Mouse (Mus musculus) erythroblast, embryonic 14.5 days (primary cell): Measurements from ENCODE around the gene Pacsin3. TPM values are rescaled to one million over a fixed set of nuclear protein-coding genes. Genes with fewer than 3 reads are reported as not detected.
A peak's percentile ranks its signal among the peaks of the same experiment; 100 is the strongest.

Experiments used
- H3K27me3 ChIP-seq: 2 replicates; pipeline ENCODE4 v1.6.1; 2012; ENCODE audit warnings: inconsistent platforms; ENCODE audit not compliant: control insufficient read depth
- H3K36me3 ChIP-seq: 2 replicates; pipeline ENCODE4 v1.6.1; 2012; ENCODE audit warnings: mild to moderate bottlenecking, inconsistent platforms; ENCODE audit not compliant: control insufficient read depth
- H3K4me1 ChIP-seq: 2 replicates; pipeline ENCODE4 v1.6.1; 2012; ENCODE audit warnings: inconsistent platforms; ENCODE audit not compliant: control insufficient read depth
- H3K4me3 ChIP-seq: replicated peaks from 2 replicates; pipeline ENCODE3; 2012; ENCODE audit warnings: moderate library complexity, mild to moderate bottlenecking, inconsistent platforms
- H3K9me3 ChIP-seq: 2 replicates; pipeline ENCODE4 v1.6.1; 2012; ENCODE audit warnings: low read length, inconsistent platforms, mixed read lengths; ENCODE audit not compliant: control insufficient read depth
- GATA1 ChIP-seq: IDR thresholded peaks from 2 replicates; pipeline ENCODE4 v1.6.1; 2012; ENCODE audit warnings: low read length, inconsistent platforms, mixed read lengths
- TAL1 ChIP-seq: IDR thresholded peaks from 3 replicates; pipeline ENCODE4 v1.6.1; 2012; ENCODE audit warnings: low read length, inconsistent platforms, mixed read lengths
- polyA plus RNA-seq: library from polyadenylated mRNA; stranded (reverse); fragments of >175 nt; gene quantifications from 2 replicates; pipeline ENCODE4 v1.2.3, GENCODE M21; 2012

Gene Pacsin3
- polyA plus RNA-seq, 1 experiment, result not detected

GRCm38 (mm10) chr2:91257126-91257980, 1.6 kb downstream of the Pacsin3 start:
- peaks cover 86% of the 10 kb centered on the region for H3K27me3 ChIP-seq
- H3K36me3 ChIP-seq, result no peaks in the 10 kb centered on the region; the same call in 1 of the 2 replicates
- peak overlapping the region; percentile 53 for H3K4me3 ChIP-seq
- H3K9me3 ChIP-seq, result peaks cover 2% of the 10 kb centered on the region; the same call in 1 of the 2 replicates
- peaks cover 14% of the 10 kb centered on the region for H3K4me1 ChIP-seq
- TF ChIP-seq GATA1 (no peak), TAL1 (no peak)

- Histone ChIP-seq H3K4me1 (peaks cover 14% of the 10 kb centered on the region), H3K9me3 (peaks cover 2% of the 10 kb centered on the region; the same call in 1 of the 2 replicates), H3K36me3 (peaks cover 6% of the 10 kb centered on the region; the same call in 1 of the 2 replicates), H3K27me3 (peaks cover 81% of the 10 kb centered on the region), H3K4me3 (peak overlapping the region; percentile 53)
- no peak for TF ChIP-seq TAL1
- no peak for TF ChIP-seq GATA1
These were observed 2.3 kb downstream of the Pacsin3 start for GRCm38 (mm10) chr2:91258054-91258453.

- TF ChIP-seq GATA1 (no peak), TAL1 (no peak)
- Histone ChIP-seq H3K27me3 (peaks cover 73% of the 10 kb centered on the region), H3K9me3 (peaks cover 2% of the 10 kb centered on the region; the same call in 1 of the 2 replicates), H3K4me3 (no peak overlapping the region), H3K36me3 (peaks cover 9% of the 10 kb centered on the region; the same call in 1 of the 2 replicates), H3K4me1 (peaks cover 18% of the 10 kb centered on the region)
These were observed 3.1 kb downstream of the Pacsin3 start for GRCm38 (mm10) chr2:91258830-91259229.

- Histone ChIP-seq H3K4me1 (peaks cover 25% of the 10 kb centered on the region), H3K27me3 (peaks cover 67% of the 10 kb centered on the region), H3K36me3 (peaks cover 9% of the 10 kb centered on the region; the same call in 1 of the 2 replicates), H3K9me3 (peaks cover 2% of the 10 kb centered on the region; the same call in 1 of the 2 replicates), H3K4me3 (no peak overlapping the region)
- TF ChIP-seq GATA1, result no peak
- no peak for TF ChIP-seq TAL1
These were observed 3.7 kb downstream of the Pacsin3 start for GRCm38 (mm10) chr2:91259493-91259892.

GRCm38 (mm10) chr2:91263692-91264660, 8.2 kb downstream of the Pacsin3 start:
- TF ChIP-seq TAL1 (no peak), GATA1 (no peak)
- H3K4me1 ChIP-seq, result peaks cover 37% of the 10 kb centered on the region
- peaks cover 22% of the 10 kb centered on the region for H3K27me3 ChIP-seq
- no peaks in the 10 kb centered on the region for H3K9me3 ChIP-seq
- peaks cover 39% of the 10 kb centered on the region for H3K36me3 ChIP-seq
- peak overlapping the region; percentile 91 for H3K4me3 ChIP-seq

- Histone ChIP-seq H3K36me3 (peaks cover 49% of the 10 kb centered on the region), H3K4me3 (peak within 1 kb of the TSS; percentile 91), H3K9me3 (no peaks in the 10 kb centered on the region), H3K4me1 (peaks cover 46% of the 10 kb centered on the region), H3K27me3 (peaks cover 12% of the 10 kb centered on the region)
- TF ChIP-seq GATA1 (no peak), TAL1 (no peak)
These were observed 9.2 kb downstream of the Pacsin3 start, which contains the start of gene Arfgap2 for GRCm38 (mm10) chr2:91264711-91265681. TSS of gene Arfgap2 (plus strand) at chr2:91264974.

GRCm38 (mm10) chr2:91268042-91268441, 12.3 kb downstream of the Pacsin3 start:
- no peak for TF ChIP-seq TAL1
- TF ChIP-seq GATA1, result no peak
- Histone ChIP-seq H3K27me3 (no peaks in the 10 kb centered on the region), H3K4me1 (peaks cover 47% of the 10 kb centered on the region), H3K9me3 (no peaks in the 10 kb centered on the region), H3K36me3 (peaks cover 73% of the 10 kb centered on the region), H3K4me3 (no peak overlapping the region)

GRCm38 (mm10) chr2:91268706-91269105, 13.0 kb downstream of the Pacsin3 start:
- H3K4me3 ChIP-seq, result no peak overlapping the region
- H3K36me3 ChIP-seq, result peaks cover 76% of the 10 kb centered on the region
- no peaks in the 10 kb centered on the region for H3K27me3 ChIP-seq
- H3K4me1 ChIP-seq, result peaks cover 44% of the 10 kb centered on the region
- TF ChIP-seq TAL1, result no peak
- no peak for TF ChIP-seq GATA1
- no peaks in the 10 kb centered on the region for H3K9me3 ChIP-seq
